Mouse (Mus musculus) liver, adult 2 months (tissue): ENCODE results near the gene Scnn1b.

Experiments
- CTCF ChIP-seq: fragments of 200-500 bp; IDR thresholded peaks from 2 replicates; pipeline ENCODE4 v1.5.1; 2011; ENCODE audit warnings: low read depth, low read length, control low read depth
- POLR2A ChIP-seq: fragments of 200-500 bp; IDR thresholded peaks from 2 replicates; pipeline ENCODE4 v1.6.1; 2011; ENCODE audit warnings: low read length, control low read depth; ENCODE audit not compliant: insufficient read depth; ENCODE audit errors: extremely low read depth

- TF ChIP-seq CTCF (no peak), POLR2A (no peak)
These were observed 16.2 kb upstream of the Scnn1b start for GRCm38 (mm10) chr7:121848537-121849168.
